Mouse (Mus musculus): ENCODE data around the gene Nrg3. TPM values are rescaled to one million over a fixed set of nuclear protein-coding genes. Genes with fewer than 3 reads are reported as not detected.

Gene Nrg3
- polyA plus RNA-seq, 1 experiment from 2014 or later = 15.9 TPM

- Histone ChIP-seq H3K4me3 (replicated peaks; ENCODE audit: low read length) (no peak overlapping the region), H3K27ac (no peak overlapping the region), H3K36me3 (replicated peaks; ENCODE audit: control insufficient read depth, insufficient read depth) (no peaks in the 10 kb centered on the region), H3K4me1 (replicated peaks; ENCODE audit: control insufficient read depth, insufficient read depth, low read length) (0 out of 2 replicates have a peak, but pooled peaks cover 3% of the 10 kb centered on the region), H3K9me3 (ENCODE audit: control insufficient read depth, low read length) (no peaks in the 10 kb centered on the region), H3K9ac (no peak overlapping the region), H3K4me2 (replicated peaks) (no peak overlapping the region), H3K27me3 (ENCODE audit: control insufficient read depth, insufficient read depth, low read length) (no peaks in the 10 kb centered on the region)
- ATAC-seq (ENCODE audit: low FRiP score) (peak; percentile 26; the same call in 1 of the 2 replicates), DNase-seq (ENCODE audit: low spot score) (no peak)
- WGBS = 67% methylated on average over 3 of the region's 3 CpGs
These were observed 842.8 kb downstream of the Nrg3 start for GRCm38 (mm10) chr14:38630114-38630513.

- Histone ChIP-seq H3K36me3 (replicated peaks; ENCODE audit: control insufficient read depth, insufficient read depth) (no peaks in the 10 kb centered on the region), H3K4me3 (replicated peaks; ENCODE audit: low read length) (no peak overlapping the region), H3K9me3 (ENCODE audit: control insufficient read depth, low read length) (no peaks in the 10 kb centered on the region), H3K27me3 (ENCODE audit: control insufficient read depth, insufficient read depth, low read length) (no peaks in the 10 kb centered on the region), H3K4me1 (replicated peaks; ENCODE audit: control insufficient read depth, insufficient read depth, low read length) (0 out of 2 replicates have a peak, but pooled peaks cover 3% of the 10 kb centered on the region), H3K27ac (no peak overlapping the region), H3K9ac (no peak overlapping the region), H3K4me2 (replicated peaks) (no peak overlapping the region)
- peak; percentile 56 for DNase-seq (ENCODE audit: low spot score)
- peak; percentile 81 for ATAC-seq (ENCODE audit: low FRiP score)
These were observed 843.2 kb downstream of the Nrg3 start for GRCm38 (mm10) chr14:38629671-38630070.

- H3K4me1 ChIP-seq (replicated peaks; ENCODE audit: control insufficient read depth, insufficient read depth, low read length) = 0 out of 2 replicates have a peak, but pooled peaks cover 3% of the 10 kb centered on the region
- H3K4me2 ChIP-seq (replicated peaks) = no peak overlapping the region
- H3K9me3 ChIP-seq (ENCODE audit: control insufficient read depth, low read length) = no peaks in the 10 kb centered on the region
- H3K9ac ChIP-seq = no peak overlapping the region
- H3K27ac ChIP-seq = no peak overlapping the region
- DNase-seq (ENCODE audit: low spot score) (no peak), ATAC-seq (ENCODE audit: low FRiP score) (no peak)
- H3K27me3 ChIP-seq (ENCODE audit: control insufficient read depth, insufficient read depth, low read length) = no peaks in the 10 kb centered on the region
- no peak overlapping the region for H3K4me3 ChIP-seq (replicated peaks; ENCODE audit: low read length)
- 61% methylated on average over 2 of the region's 2 CpGs for WGBS
- H3K36me3 ChIP-seq (replicated peaks; ENCODE audit: control insufficient read depth, insufficient read depth) = no peaks in the 10 kb centered on the region
These were observed 843.8 kb downstream of the Nrg3 start for GRCm38 (mm10) chr14:38628862-38629619.

GRCm38 (mm10) chr14:38616969-38617368 is 855.9 kb downstream of the Nrg3 start:
- no peaks in the 10 kb centered on the region for H3K4me1 ChIP-seq (replicated peaks; ENCODE audit: control insufficient read depth, insufficient read depth, low read length)
- no peaks in the 10 kb centered on the region for H3K27me3 ChIP-seq (ENCODE audit: control insufficient read depth, insufficient read depth, low read length)
- no peak overlapping the region for H3K9ac ChIP-seq
- no peak overlapping the region for H3K4me2 ChIP-seq (replicated peaks)
- H3K36me3 ChIP-seq (replicated peaks; ENCODE audit: control insufficient read depth, insufficient read depth) = no peaks in the 10 kb centered on the region
- ATAC-seq (ENCODE audit: low FRiP score) = no peak
- no peak overlapping the region for H3K27ac ChIP-seq
- H3K9me3 ChIP-seq (ENCODE audit: control insufficient read depth, low read length) = no peaks in the 10 kb centered on the region
- no peak overlapping the region for H3K4me3 ChIP-seq (replicated peaks; ENCODE audit: low read length)
- DNase-seq (ENCODE audit: low spot score) = no peak

GRCm38 (mm10) chr14:38597735-38598134 is 875.2 kb downstream of the Nrg3 start:
- DNase-seq (ENCODE audit: low spot score) (no peak), ATAC-seq (ENCODE audit: low FRiP score) (no peak)
- Histone ChIP-seq H3K4me3 (replicated peaks; ENCODE audit: low read length) (no peak overlapping the region), H3K27me3 (ENCODE audit: control insufficient read depth, insufficient read depth, low read length) (no peaks in the 10 kb centered on the region), H3K27ac (no peak overlapping the region), H3K9ac (no peak overlapping the region), H3K4me2 (replicated peaks) (no peak overlapping the region), H3K4me1 (replicated peaks; ENCODE audit: control insufficient read depth, insufficient read depth, low read length) (no peaks in the 10 kb centered on the region), H3K36me3 (replicated peaks; ENCODE audit: control insufficient read depth, insufficient read depth) (no peaks in the 10 kb centered on the region), H3K9me3 (ENCODE audit: control insufficient read depth, low read length) (no peaks in the 10 kb centered on the region)

GRCm38 (mm10) chr14:38594297-38594696 is 878.6 kb downstream of the Nrg3 start:
- no peak for DNase-seq (ENCODE audit: low spot score)
- no peaks in the 10 kb centered on the region for H3K4me1 ChIP-seq (replicated peaks; ENCODE audit: control insufficient read depth, insufficient read depth, low read length)

GRCm38 (mm10) chr14:38576796-38577195 is 896.1 kb downstream of the Nrg3 start:
- H3K36me3 ChIP-seq (replicated peaks; ENCODE audit: control insufficient read depth, insufficient read depth) = no peaks in the 10 kb centered on the region
- H3K27me3 ChIP-seq (ENCODE audit: control insufficient read depth, insufficient read depth, low read length) = no peaks in the 10 kb centered on the region
- no peak overlapping the region for H3K27ac ChIP-seq
- no peaks in the 10 kb centered on the region for H3K9me3 ChIP-seq (ENCODE audit: control insufficient read depth, low read length)
- H3K4me3 ChIP-seq (replicated peaks; ENCODE audit: low read length) = no peak overlapping the region
- WGBS = 94% methylated on average over 3 of the region's 3 CpGs
- DNase-seq (ENCODE audit: low spot score) (no peak), ATAC-seq (ENCODE audit: low FRiP score) (no peak)
- no peak overlapping the region for H3K9ac ChIP-seq
- no peaks in the 10 kb centered on the region for H3K4me1 ChIP-seq (replicated peaks; ENCODE audit: control insufficient read depth, insufficient read depth, low read length)
- no peak overlapping the region for H3K4me2 ChIP-seq (replicated peaks)

More at GRCm38 (mm10) chr14:38594297-38594696, 878.6 kb downstream of the Nrg3 start:
- 92% methylated on average over 1 of the region's 1 CpGs for whole genome bisulfite sequencing
- ATAC-seq (ENCODE audit: low FRiP score) = no peak
- Histone ChIP-seq H3K27ac (no peak overlapping the region), H3K27me3 (ENCODE audit: control insufficient read depth, insufficient read depth, low read length) (no peaks in the 10 kb centered on the region), H3K36me3 (replicated peaks; ENCODE audit: control insufficient read depth, insufficient read depth) (no peaks in the 10 kb centered on the region), H3K4me3 (replicated peaks; ENCODE audit: low read length) (no peak overlapping the region), H3K9me3 (ENCODE audit: control insufficient read depth, low read length) (no peaks in the 10 kb centered on the region), H3K9ac (no peak overlapping the region), H3K4me2 (replicated peaks) (no peak overlapping the region)

- H3K4me2 ChIP-seq (replicated peaks) = no peak overlapping the region
- no peaks in the 10 kb centered on the region for H3K27me3 ChIP-seq (ENCODE audit: control insufficient read depth, insufficient read depth, low read length)
- 82% methylated on average over 1 of the region's 1 CpGs for WGBS
- H3K27ac ChIP-seq = no peak overlapping the region
- no peak overlapping the region for H3K4me3 ChIP-seq (replicated peaks; ENCODE audit: low read length)
- no peak for DNase-seq (ENCODE audit: low spot score)
- no peaks in the 10 kb centered on the region for H3K36me3 ChIP-seq (replicated peaks; ENCODE audit: control insufficient read depth, insufficient read depth)
- H3K9ac ChIP-seq = no peak overlapping the region
- ATAC-seq (ENCODE audit: low FRiP score) = no peak
- H3K4me1 ChIP-seq (replicated peaks; ENCODE audit: control insufficient read depth, insufficient read depth, low read length) = no peaks in the 10 kb centered on the region
- no peaks in the 10 kb centered on the region for H3K9me3 ChIP-seq (ENCODE audit: control insufficient read depth, low read length)
These were observed 904.7 kb downstream of the Nrg3 start for GRCm38 (mm10) chr14:38568184-38568583.

GRCm38 (mm10) chr14:38566182-38566581 is 906.7 kb downstream of the Nrg3 start:
- no peak for DNase-seq (ENCODE audit: low spot score)
- Histone ChIP-seq H3K27ac (no peak overlapping the region), H3K4me1 (replicated peaks; ENCODE audit: control insufficient read depth, insufficient read depth, low read length) (no peaks in the 10 kb centered on the region), H3K36me3 (replicated peaks; ENCODE audit: control insufficient read depth, insufficient read depth) (no peaks in the 10 kb centered on the region), H3K27me3 (ENCODE audit: control insufficient read depth, insufficient read depth, low read length) (no peaks in the 10 kb centered on the region), H3K4me3 (replicated peaks; ENCODE audit: low read length) (no peak overlapping the region), H3K9ac (no peak overlapping the region), H3K4me2 (replicated peaks) (no peak overlapping the region), H3K9me3 (ENCODE audit: control insufficient read depth, low read length) (no peaks in the 10 kb centered on the region)
- no peak for ATAC-seq (ENCODE audit: low FRiP score)
- WGBS = 89% methylated on average over 3 of the region's 3 CpGs

GRCm38 (mm10) chr14:38554636-38555035 is 918.3 kb downstream of the Nrg3 start:
- no peaks in the 10 kb centered on the region for H3K27me3 ChIP-seq (ENCODE audit: control insufficient read depth, insufficient read depth, low read length)
- H3K4me3 ChIP-seq (replicated peaks; ENCODE audit: low read length) = no peak overlapping the region
- no peaks in the 10 kb centered on the region for H3K9me3 ChIP-seq (ENCODE audit: control insufficient read depth, low read length)
- 72% methylated on average over 1 of the region's 1 CpGs for whole genome bisulfite sequencing
- no peak overlapping the region for H3K9ac ChIP-seq
- H3K4me1 ChIP-seq (replicated peaks; ENCODE audit: control insufficient read depth, insufficient read depth, low read length) = no peaks in the 10 kb centered on the region
- ATAC-seq (ENCODE audit: low FRiP score) = no peak
- DNase-seq (ENCODE audit: low spot score) = no peak
- H3K4me2 ChIP-seq (replicated peaks) = no peak overlapping the region
- H3K36me3 ChIP-seq (replicated peaks; ENCODE audit: control insufficient read depth, insufficient read depth) = no peaks in the 10 kb centered on the region
- H3K27ac ChIP-seq = no peak overlapping the region

Measured in hindbrain, embryonic 14.5 days (tissue).